26 mouse cellular contexts compared by ENCODE assay signal in the genomic region with DNA sequence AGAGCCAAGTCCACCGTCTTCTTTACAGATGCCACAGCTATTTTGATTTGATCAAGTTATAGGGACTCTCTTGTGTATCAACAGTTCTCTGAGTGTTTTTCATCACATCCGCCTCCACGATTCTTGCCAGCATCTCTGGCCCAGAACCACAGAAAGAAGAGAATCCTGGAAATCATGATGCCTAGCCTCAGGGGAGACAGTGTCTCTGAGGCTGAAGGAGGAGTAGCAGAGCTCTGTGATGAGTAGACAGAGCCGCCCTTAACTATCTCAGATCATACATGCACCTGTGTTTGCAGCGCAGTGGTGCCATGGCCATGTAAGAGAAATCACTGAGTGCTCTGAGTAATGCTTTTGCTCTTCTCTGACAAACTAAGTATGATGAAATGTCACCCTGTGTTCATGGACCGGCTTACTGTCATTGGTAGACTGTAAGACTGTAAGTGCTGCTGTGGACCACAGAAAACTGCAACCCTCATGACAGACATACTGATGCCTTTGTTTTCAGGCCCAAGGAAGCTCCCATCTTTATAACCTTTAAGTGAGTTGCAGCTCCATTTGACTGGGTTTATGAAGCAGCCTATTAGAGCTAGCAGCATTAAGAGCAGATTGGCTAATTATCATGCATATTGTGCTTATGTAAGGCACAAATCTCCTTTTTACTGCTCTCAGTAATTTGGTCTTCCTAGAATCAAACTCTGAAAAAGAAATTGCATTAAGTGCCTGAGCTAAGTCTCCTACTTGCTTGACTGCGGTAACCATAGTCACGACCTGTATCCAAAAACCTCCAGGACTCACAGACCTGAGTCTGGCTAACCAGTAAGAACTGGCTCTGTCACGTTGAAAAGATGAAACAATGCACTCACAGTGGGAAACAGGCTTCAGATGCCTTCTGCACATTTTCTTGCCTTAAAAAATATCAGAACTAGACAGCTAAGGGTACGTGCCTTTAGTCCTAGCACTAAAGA. TPM values are rescaled to one million over a fixed set of nuclear protein-coding genes. Genes with fewer than 3 reads are reported as not detected.
A peak's percentile ranks its signal among the peaks of the same experiment; 100 is the strongest.
DNase-seq lines count a peak whose midpoint lies in the region; ATAC-seq and TF ChIP-seq lines count a peak whose summit lies in the region.
"Had no signal": no experiment of that assay in that cellular context is flagged by ENCODE, and none has a peak within 500 bp of the region (broad histone marks: within the 10 kb centered on the region; RNA-seq: fewer than 3 reads in every experiment).

No protein-coding gene starts in this region.

- peaks cover 9% of the 10 kb centered on the region; the same call in 1 of the 2 replicates for H3K4me1 ChIP-seq in forebrain, embryonic 10.5 days
- H3K4me1 ChIP-seq in forebrain, embryonic 15.5 days: 0 out of 2 replicates have a peak, but pooled peaks cover 7% of the 10 kb centered on the region
- H3K4me1 ChIP-seq in hindbrain, postnatal 0 days (ENCODE audit: insufficient read depth, low read length): no peaks in the 10 kb centered on the region
- H3K4me1 ChIP-seq in hindbrain, embryonic 10.5 days (replicated peaks): 0 out of 2 replicates have a peak, but pooled peaks cover 3% of the 10 kb centered on the region
- H3K4me1 ChIP-seq in neural tube, embryonic 13.5 days (replicated peaks): no peaks in the 10 kb centered on the region
- H3K4me1 ChIP-seq in forebrain, embryonic 16.5 days (replicated peaks; ENCODE audit: control insufficient read depth, insufficient read depth, low read length): no peaks in the 10 kb centered on the region
- H3K4me1 ChIP-seq: embryonic facial prominence, embryonic 12.5 days; stomach, embryonic 15.5 days had no signal

- H3K36me3 ChIP-seq in forebrain, embryonic 10.5 days (replicated peaks): no peaks in the 10 kb centered on the region
- H3K36me3 ChIP-seq in forebrain, embryonic 15.5 days: no peaks in the 10 kb centered on the region
- no peaks in the 10 kb centered on the region for H3K36me3 ChIP-seq in hindbrain, postnatal 0 days (ENCODE audit: insufficient read depth, low read length)
- H3K36me3 ChIP-seq in hindbrain, embryonic 10.5 days: no peaks in the 10 kb centered on the region
- H3K36me3 ChIP-seq in neural tube, embryonic 13.5 days: no peaks in the 10 kb centered on the region
- no peaks in the 10 kb centered on the region for H3K36me3 ChIP-seq in forebrain, embryonic 16.5 days (ENCODE audit: control insufficient read depth, insufficient read depth)
- H3K36me3 ChIP-seq: embryonic facial prominence, embryonic 12.5 days; stomach, embryonic 15.5 days had no signal

- peak overlapping the region; percentile 32; the same call in 1 of the 2 replicates for H3K27ac ChIP-seq in forebrain, embryonic 10.5 days
- H3K27ac ChIP-seq in forebrain, embryonic 15.5 days (replicated peaks): no peak overlapping the region
- H3K27ac ChIP-seq in hindbrain, postnatal 0 days: no peak overlapping the region
- no peak overlapping the region for H3K27ac ChIP-seq in hindbrain, embryonic 10.5 days
- peak overlapping the region; percentile 64 for H3K27ac ChIP-seq in neural tube, embryonic 13.5 days (replicated peaks)
- H3K27ac ChIP-seq in forebrain, embryonic 16.5 days (ENCODE audit: low read length): no peak overlapping the region
- H3K27ac ChIP-seq: embryonic facial prominence, embryonic 12.5 days; kidney, postnatal 0 days; stomach, embryonic 15.5 days had no signal

- H3K9me3 ChIP-seq in forebrain, embryonic 10.5 days: no peaks in the 10 kb centered on the region
- H3K9me3 ChIP-seq in forebrain, embryonic 15.5 days: no peaks in the 10 kb centered on the region
- no peaks in the 10 kb centered on the region for H3K9me3 ChIP-seq in hindbrain, postnatal 0 days (ENCODE audit: low read length)
- no peaks in the 10 kb centered on the region for H3K9me3 ChIP-seq in hindbrain, embryonic 10.5 days
- no peaks in the 10 kb centered on the region for H3K9me3 ChIP-seq in neural tube, embryonic 13.5 days
- H3K9me3 ChIP-seq in forebrain, embryonic 16.5 days (ENCODE audit: control insufficient read depth, low read length): no peaks in the 10 kb centered on the region
- H3K9me3 ChIP-seq: embryonic facial prominence, embryonic 12.5 days; stomach, embryonic 15.5 days had no signal

- WGBS in forebrain, embryonic 10.5 days: 84% methylated on average over 10 of the region's 10 CpGs
- WGBS in forebrain, embryonic 15.5 days: 67% methylated on average over 10 of the region's 10 CpGs
- WGBS in hindbrain, postnatal 0 days: 68% methylated on average over 10 of the region's 10 CpGs
- 84% methylated on average over 10 of the region's 10 CpGs for WGBS in hindbrain, embryonic 10.5 days
- 76% methylated on average over 10 of the region's 10 CpGs for WGBS in neural tube, embryonic 13.5 days
- 62% methylated on average over 10 of the region's 10 CpGs for WGBS in forebrain, embryonic 16.5 days

- no peak overlapping the region for H3K9ac ChIP-seq in forebrain, embryonic 15.5 days (replicated peaks)
- no peak overlapping the region for H3K9ac ChIP-seq in hindbrain, postnatal 0 days (replicated peaks; ENCODE audit: low read length)
- no peak overlapping the region for H3K9ac ChIP-seq in neural tube, embryonic 13.5 days
- H3K9ac ChIP-seq in forebrain, embryonic 16.5 days (replicated peaks; ENCODE audit: low read depth, low read length): no peak overlapping the region
- H3K9ac ChIP-seq: embryonic facial prominence, embryonic 12.5 days; liver, postnatal 0 days; stomach, embryonic 15.5 days had no signal

- ATAC-seq in forebrain, embryonic 15.5 days (replicated peaks): no peak; the same call in 1 of the 2 replicates
- ATAC-seq in hindbrain, postnatal 0 days: 0 out of 2 replicates have a peak, but pooled peaks have one; percentile 35
- ATAC-seq in neural tube, embryonic 13.5 days (ENCODE audit: low read depth): peak; percentile 67
- ATAC-seq in forebrain, embryonic 16.5 days: 0 out of 2 replicates have a peak, but pooled peaks have one; percentile 33
- ATAC-seq: liver, postnatal 0 days had no signal

- no peak overlapping the region for H3K4me2 ChIP-seq in forebrain, embryonic 15.5 days (replicated peaks)
- H3K4me2 ChIP-seq in hindbrain, postnatal 0 days (ENCODE audit: low read depth, low read length): no peak overlapping the region
- no peak overlapping the region for H3K4me2 ChIP-seq in neural tube, embryonic 13.5 days
- no peak overlapping the region for H3K4me2 ChIP-seq in forebrain, embryonic 16.5 days (ENCODE audit: low read length)
- H3K4me2 ChIP-seq: embryonic facial prominence, embryonic 12.5 days; heart, embryonic 11.5 days; stomach, embryonic 15.5 days had no signal

- TF ChIP-seq CTCF in hindbrain, postnatal 0 days (IDR thresholded peaks at IDR 0.05; ENCODE audit: low read depth): no peak

- no peak for DNase-seq in forebrain, embryonic 10.5 days (ENCODE audit: extremely low spot score, low spot score)
- DNase-seq in hindbrain, postnatal 0 days (ENCODE audit: low spot score): peak; percentile 5
- DNase-seq in hindbrain, embryonic 10.5 days (ENCODE audit: low spot score): no peak
- no peak for DNase-seq in neural tube, embryonic 10.5 days (ENCODE audit: extremely low spot score, low spot score)
- no peak for DNase-seq in B cell, adult 2 months
- DNase-seq: adrenal gland, adult 8-10 months; cerebellum, adult 8-10 months; gastrocnemius, postnatal 10 days; heart, postnatal 14 days; liver; liver, postnatal 0 days; lung, postnatal 14 days; thymus, adult 2 months had no signal

- no peak overlapping the region for H3K4me3 ChIP-seq in forebrain, embryonic 10.5 days
- H3K4me3 ChIP-seq in forebrain, embryonic 15.5 days: no peak overlapping the region
- H3K4me3 ChIP-seq in hindbrain, postnatal 0 days (ENCODE audit: low read length): no peak overlapping the region
- no peak overlapping the region for H3K4me3 ChIP-seq in hindbrain, embryonic 10.5 days
- no peak overlapping the region for H3K4me3 ChIP-seq in neural tube, embryonic 13.5 days
- no peak overlapping the region for H3K4me3 ChIP-seq in forebrain, embryonic 16.5 days (replicated peaks; ENCODE audit: low read length)
- H3K4me3 ChIP-seq: embryonic facial prominence, embryonic 12.5 days; megakaryocyte, embryonic 14.5 days; stomach, embryonic 15.5 days had no signal

- H3K27me3 ChIP-seq in forebrain, embryonic 10.5 days (ENCODE audit: poor library complexity, severe bottlenecking): no peaks in the 10 kb centered on the region
- no peaks in the 10 kb centered on the region for H3K27me3 ChIP-seq in forebrain, embryonic 15.5 days
- no peaks in the 10 kb centered on the region for H3K27me3 ChIP-seq in hindbrain, postnatal 0 days (ENCODE audit: insufficient read depth, low read length)
- H3K27me3 ChIP-seq in hindbrain, embryonic 10.5 days (ENCODE audit: insufficient read depth, poor library complexity, severe bottlenecking): no peaks in the 10 kb centered on the region
- H3K27me3 ChIP-seq in neural tube, embryonic 13.5 days: no peaks in the 10 kb centered on the region
- H3K27me3 ChIP-seq in forebrain, embryonic 16.5 days (replicated peaks; ENCODE audit: control insufficient read depth, insufficient read depth, low read length): no peaks in the 10 kb centered on the region
- H3K27me3 ChIP-seq: CH12.LX; embryonic facial prominence, embryonic 12.5 days; stomach, embryonic 15.5 days had no signal

RNA-seq across cellular contexts. Expression of a gene that starts 33.7 kb away (rescaled TPM):
- 0.20 and 0.22 TPM in 2 replicates for polyA plus RNA-seq in forebrain, embryonic 10.5 days (2016; fragmentation: Nextera tagmentation; extraction: Ambion mirVana)
- polyA plus RNA-seq in forebrain, embryonic 15.5 days (2015; fragmentation: Nextera tagmentation; extraction: Ambion mirVana): 0.08 and 0.13 TPM in 2 replicates
- 0.05 and 0.36 TPM in 2 replicates for total RNA-seq in hindbrain, postnatal 0 days (2014; rRNA removed)
- polyA plus RNA-seq in hindbrain, postnatal 0 days (2015; fragmentation: Nextera tagmentation; extraction: Ambion mirVana): 0.14 and 0.20 TPM in 2 replicates
- polyA plus RNA-seq in hindbrain, embryonic 10.5 days (2016; fragmentation: Nextera tagmentation; extraction: Ambion mirVana): 0.39 and 0.93 TPM in 2 replicates
- polyA plus RNA-seq in neural tube, embryonic 13.5 days (2015; fragmentation: Nextera tagmentation; extraction: Ambion mirVana): 0.28 and 0.98 TPM in 2 replicates
- 0.04 and 0.10 TPM in 2 replicates for polyA plus RNA-seq in forebrain, embryonic 16.5 days (2015; fragmentation: Nextera tagmentation; extraction: Ambion mirVana)
- total RNA-seq: CH12.LX; common myeloid progenitor, adult 5-6 weeks; monocyte, adult 5-6 weeks; neutrophil, adult 5-6 weeks had no signal
- polyA plus RNA-seq: spleen, adult 2 months had no signal

RNA-seq across cellular contexts. Expression of a gene that starts 57.9 kb away (rescaled TPM):
- polyA plus RNA-seq in forebrain, embryonic 10.5 days (2016; fragmentation: Nextera tagmentation; extraction: Ambion mirVana): 14.4 and 15.9 TPM in 2 replicates
- polyA plus RNA-seq in forebrain, embryonic 15.5 days (2015; fragmentation: Nextera tagmentation; extraction: Ambion mirVana): 8.4 and 9.4 TPM in 2 replicates
- total RNA-seq in hindbrain, postnatal 0 days (2014; rRNA removed): 19.8 and 49.7 TPM in 2 replicates
- polyA plus RNA-seq in hindbrain, postnatal 0 days (2015; fragmentation: Nextera tagmentation; extraction: Ambion mirVana): 7.4 and 7.6 TPM in 2 replicates
- polyA plus RNA-seq in hindbrain, embryonic 10.5 days (2016; fragmentation: Nextera tagmentation; extraction: Ambion mirVana): 6.3 and 8.0 TPM in 2 replicates
- polyA plus RNA-seq in neural tube, embryonic 13.5 days (2015; fragmentation: Nextera tagmentation; extraction: Ambion mirVana): 6.0 and 6.1 TPM in 2 replicates
- polyA plus RNA-seq in forebrain, embryonic 16.5 days (2015; fragmentation: Nextera tagmentation; extraction: Ambion mirVana): 7.7 and 9.3 TPM in 2 replicates

Comparison
In these comparisons a context has a peak if more than half of its experiments do, and no peak if none do; other contexts are left out.
1. H3K27ac ChIP-seq: peak in forebrain, embryonic 10.5 days (single experiment) and neural tube, embryonic 13.5 days (single experiment); none in forebrain, embryonic 15.5 days (single experiment), hindbrain, postnatal 0 days (single experiment), hindbrain, embryonic 10.5 days (single experiment) and forebrain, embryonic 16.5 days (single experiment).